Mouse (Mus musculus) macrophage (primary cell): Measurements from ENCODE around the gene Fgd6. TPM values are rescaled to one million over a fixed set of nuclear protein-coding genes. Genes with fewer than 3 reads are reported as not detected.

Source experiments
- H3K27ac ChIP-seq: fragments of 350-480 bp; formaldehyde crosslinking; 2 replicates; pipeline ENCODE4 v1.9.0; 2021
- H3K36me3 ChIP-seq: fragments of 350-480 bp; formaldehyde crosslinking; 2 replicates; pipeline ENCODE4 v1.9.0; 2021; ENCODE audit errors: inconsistent target
- H3K4me3 ChIP-seq: fragments of 350-480 bp; formaldehyde crosslinking; 2 replicates; pipeline ENCODE4 v1.9.0; 2021; ENCODE audit errors: inconsistent target
- H3K79me2 ChIP-seq: fragments of 350-480 bp; formaldehyde crosslinking; 2 replicates; pipeline ENCODE4 v1.9.0; 2021; ENCODE audit errors: inconsistent target
- WGBS: methylation state at CpG from one replicate; pipeline ENCODE4 v1.1.7; 2026; ENCODE audit warnings: inconsistent platforms; ENCODE audit not compliant: missing documents; 5-methylcytosine and 5-hydroxymethylcytosine counted together
- polyA plus RNA-seq: library from polyadenylated mRNA; stranded (reverse); fragments of 250-400 nt; gene quantifications from 3 replicates; pipeline ENCODE4 v1.2.4, GENCODE M21; 2018; ENCODE audit warnings: inconsistent platforms

Fgd6 gene
- polyA plus RNA-seq, 1 experiment from 2014 or later: 11.7 TPM

DNA sequence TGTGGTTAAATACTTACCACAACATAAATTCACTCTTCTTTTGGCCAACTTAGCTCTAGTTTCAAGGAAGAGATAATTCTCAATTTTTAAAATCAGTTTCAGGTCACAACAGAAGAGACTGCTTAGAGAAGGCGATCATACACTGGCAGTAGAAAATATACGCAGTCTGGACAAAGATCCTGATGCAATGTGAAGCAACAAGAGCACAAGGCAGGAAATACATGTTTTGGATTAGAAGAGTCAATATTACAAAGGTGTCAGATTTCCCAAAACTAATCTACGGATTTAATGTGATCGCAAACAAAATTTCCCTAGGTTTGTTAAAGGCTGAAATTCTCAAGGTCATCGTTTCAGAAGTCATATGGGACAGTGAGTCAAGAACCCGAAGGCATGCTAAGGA lies 4.6 kb upstream of the Fgd6 start:
- no peak overlapping the region for H3K27ac ChIP-seq
- H3K4me3 ChIP-seq: no peak overlapping the region
- H3K79me2 ChIP-seq: peaks cover 83% of the 10 kb centered on the region
- WGBS: 95% methylated on average over 6 of the region's 6 CpGs
- H3K36me3 ChIP-seq: 0 out of 2 replicates have a peak, but pooled peaks cover 5% of the 10 kb centered on the region

DNA sequence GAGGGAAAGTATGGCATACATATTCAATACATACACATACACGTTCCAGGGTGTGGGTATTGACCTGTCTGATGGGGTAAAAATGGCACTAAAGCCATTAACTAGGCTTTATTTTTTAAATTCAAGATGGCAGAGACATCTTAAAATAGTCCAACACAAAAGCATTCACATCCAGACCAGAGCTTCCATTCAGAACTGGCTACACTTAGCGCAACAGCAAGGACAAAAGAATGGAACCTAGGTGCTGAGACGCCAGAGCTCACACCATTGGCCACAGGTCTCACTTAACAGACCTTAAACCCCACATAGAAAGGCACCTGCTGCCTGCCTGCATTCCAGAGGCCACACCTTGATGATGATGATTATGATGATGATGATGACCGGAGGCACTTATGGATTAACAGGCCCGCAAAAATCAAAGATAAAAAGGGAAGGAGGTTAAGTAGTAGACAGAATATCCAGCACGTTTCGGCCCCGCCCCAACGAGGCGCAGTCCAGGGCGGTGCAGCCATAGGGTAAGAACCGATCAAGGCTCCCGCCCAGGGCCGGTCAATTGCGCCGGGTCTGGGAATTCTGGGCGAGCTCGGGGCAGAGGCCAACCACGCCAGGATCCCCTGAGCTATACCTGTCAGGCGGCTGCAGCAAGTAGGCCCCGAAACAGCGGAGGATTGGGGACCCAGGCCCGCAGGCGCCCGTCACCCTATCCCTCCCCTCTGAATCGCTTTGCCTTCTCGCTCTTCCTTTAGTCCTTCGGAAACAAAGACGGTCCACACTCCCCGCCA lies 734 bp upstream of the Fgd6 start:
- Histone ChIP-seq H3K79me2 (peaks cover 91% of the 10 kb centered on the region), H3K4me3 (peak overlapping the region; percentile 88), H3K36me3 (0 out of 2 replicates have a peak, but pooled peaks cover 2% of the 10 kb centered on the region), H3K27ac (peak overlapping the region; percentile 68)
- 6% methylated on average over 25 of the region's 30 CpGs for WGBS

DNA sequence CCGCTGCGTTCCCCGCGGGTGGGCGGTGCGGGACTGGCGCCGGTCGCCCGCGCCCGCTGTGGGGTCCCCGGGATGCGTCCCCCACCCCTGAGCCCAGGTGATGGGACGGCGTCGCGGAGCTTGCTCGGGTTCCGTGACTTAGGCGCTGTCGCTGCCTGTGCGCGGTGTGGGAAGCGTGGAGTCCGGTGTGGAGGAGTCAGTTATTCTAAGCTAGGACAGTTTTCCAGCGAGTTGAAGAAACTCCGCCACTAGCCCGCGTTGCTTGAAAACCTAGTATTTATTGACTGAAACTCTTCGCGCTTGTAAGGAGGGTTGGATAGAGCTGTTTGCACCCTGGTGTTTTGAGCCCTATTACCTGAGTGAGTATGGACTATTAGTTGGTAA lies 566 bp downstream of the Fgd6 start:
- Histone ChIP-seq H3K27ac (peak overlapping the region; percentile 21; the same call in 1 of the 2 replicates), H3K79me2 (peaks cover 93% of the 10 kb centered on the region), H3K36me3 (no peaks in the 10 kb centered on the region), H3K4me3 (peak overlapping the region; percentile 62)
- 1% methylated on average over 28 of the region's 32 CpGs for WGBS

DNA sequence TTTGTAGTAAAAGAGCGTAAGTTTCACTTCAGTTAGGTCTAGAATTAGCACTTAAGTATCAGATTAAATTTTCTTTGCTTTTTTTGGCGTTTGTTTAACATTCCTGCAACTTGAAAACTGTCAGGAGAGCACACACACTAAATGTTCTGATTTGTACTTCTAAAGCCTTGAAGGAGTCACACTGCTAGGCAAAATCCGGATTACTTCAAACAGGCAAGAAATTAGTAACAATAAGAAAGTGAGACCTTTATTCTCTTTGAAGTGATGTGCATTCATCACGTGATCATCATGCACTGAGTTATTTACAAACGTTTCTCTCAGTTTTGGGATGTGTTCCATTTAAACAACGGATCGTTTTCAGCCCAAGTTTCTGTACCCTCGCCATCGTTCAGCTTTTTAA lies 1.4 kb downstream of the Fgd6 start:
- 33% methylated on average over 9 of the region's 9 CpGs for WGBS
- H3K27ac ChIP-seq: 0 out of 2 replicates have a peak overlapping the region, but pooled peaks have one; percentile 35
- peaks cover 93% of the 10 kb centered on the region for H3K79me2 ChIP-seq
- peak overlapping the region; percentile 62 for H3K4me3 ChIP-seq
- H3K36me3 ChIP-seq: no peaks in the 10 kb centered on the region

DNA sequence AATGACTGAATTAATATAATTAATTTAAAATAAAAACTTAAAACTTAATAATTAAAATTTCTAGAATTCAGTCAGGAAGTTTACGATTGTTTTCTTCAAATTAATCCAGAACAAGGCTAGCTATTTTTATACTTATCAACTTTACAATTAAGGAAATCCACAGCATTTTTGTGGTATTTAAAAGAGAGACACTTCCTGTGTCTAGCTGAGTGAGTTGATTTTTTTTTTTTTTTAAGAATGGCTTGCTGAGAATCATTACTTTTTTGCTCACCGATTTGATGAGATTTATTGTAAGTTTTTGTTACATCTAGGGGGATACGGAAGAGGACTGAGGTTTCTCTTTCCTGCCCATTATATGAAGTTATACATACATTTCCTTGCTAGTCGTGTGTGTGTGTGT lies 1.8 kb downstream of the Fgd6 start:
- WGBS: 42% methylated on average over 3 of the region's 4 CpGs
- Histone ChIP-seq H3K4me3 (peak overlapping the region; percentile 62), H3K27ac (peak overlapping the region; percentile 35; the same call in 1 of the 2 replicates), H3K36me3 (no peaks in the 10 kb centered on the region), H3K79me2 (peaks cover 93% of the 10 kb centered on the region)

DNA sequence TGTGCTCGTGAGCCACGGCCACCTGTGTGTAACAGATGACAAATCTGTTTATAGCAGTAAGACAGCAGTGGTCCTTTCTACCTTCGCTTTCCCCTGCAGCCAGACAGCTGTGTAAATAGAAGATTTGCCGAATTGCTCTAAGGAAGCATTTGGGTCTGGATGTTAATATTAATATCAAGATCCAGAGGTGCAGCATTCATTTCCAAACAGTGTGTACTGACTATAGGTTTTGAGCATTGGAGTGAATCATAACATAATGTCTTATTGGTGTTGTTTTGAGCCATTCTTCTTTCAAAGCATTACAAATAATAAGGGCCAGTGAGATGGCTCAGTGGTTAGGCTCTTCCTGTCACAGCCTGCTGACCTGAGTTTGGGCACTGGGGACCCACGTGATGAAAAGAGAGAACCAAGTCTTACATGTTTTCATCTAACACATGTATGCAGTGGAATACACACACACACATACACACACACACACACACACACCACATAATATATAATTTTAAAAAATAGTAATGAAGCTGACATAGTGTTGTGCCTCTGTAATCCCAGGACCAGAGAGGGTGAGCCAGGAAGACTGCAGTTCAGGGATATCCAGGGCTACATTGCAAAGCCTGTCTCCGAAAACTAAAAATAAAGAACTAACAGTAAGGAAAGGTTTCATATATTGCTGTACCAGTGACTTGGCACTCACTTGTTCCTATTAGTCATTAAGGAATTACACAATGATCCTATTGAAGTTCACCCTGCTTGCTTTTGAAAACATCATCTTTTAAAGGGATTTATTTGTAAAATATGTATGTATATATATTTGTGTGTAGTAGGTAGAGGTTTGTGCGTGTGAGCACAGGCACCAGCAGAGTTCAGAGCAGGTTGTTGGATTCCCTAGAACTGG lies 2.8 kb downstream of the Fgd6 start:
- Histone ChIP-seq H3K79me2 (peaks cover 93% of the 10 kb centered on the region), H3K4me3 (no peak overlapping the region), H3K27ac (peak overlapping the region; percentile 35), H3K36me3 (no peaks in the 10 kb centered on the region)
- 64% methylated on average over 7 of the region's 7 CpGs for WGBS

DNA sequence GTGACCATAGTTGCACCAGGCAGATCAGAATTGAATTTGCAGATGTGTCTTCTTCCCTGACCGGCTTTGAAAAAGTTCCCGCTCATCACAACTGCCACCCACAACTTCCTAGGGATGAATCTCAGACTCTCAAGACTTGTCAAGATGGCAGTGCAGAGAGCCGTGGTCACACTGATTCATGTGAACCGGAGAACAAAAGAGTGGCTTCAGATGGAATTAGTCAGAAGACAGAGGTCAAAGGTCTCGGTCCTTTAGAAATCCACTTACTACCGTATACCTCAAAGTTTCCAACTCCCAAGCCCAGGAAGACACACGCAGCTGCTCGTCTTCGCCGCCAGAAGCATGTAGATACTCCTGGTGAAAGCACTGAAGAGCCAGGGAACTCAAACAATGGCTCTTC lies 8.1 kb downstream of the Fgd6 start:
- Histone ChIP-seq H3K4me3 (no peak overlapping the region), H3K79me2 (peaks cover 99% of the 10 kb centered on the region), H3K36me3 (peaks cover 23% of the 10 kb centered on the region; the same call in 1 of the 2 replicates), H3K27ac (no peak overlapping the region)
- whole genome bisulfite sequencing: 95% methylated on average over 10 of the region's 10 CpGs

DNA sequence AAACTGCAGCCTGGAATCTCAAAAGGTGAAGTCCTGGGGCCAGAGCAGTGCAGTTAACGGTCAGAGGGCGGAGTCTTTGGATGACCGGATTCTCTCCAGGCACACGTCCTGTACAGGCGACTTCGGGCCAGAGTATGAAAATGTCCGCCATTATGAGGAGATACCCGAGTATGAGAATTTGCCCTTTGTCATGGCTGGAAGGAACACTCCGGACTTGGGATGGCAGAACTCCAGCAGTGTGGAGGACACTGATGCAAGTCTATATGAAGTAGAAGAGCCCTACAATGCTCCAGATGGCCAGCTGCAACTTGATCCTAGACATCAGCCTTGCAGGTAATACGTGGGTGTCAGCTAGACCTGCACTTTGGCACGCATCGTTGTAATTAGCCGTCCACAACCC lies 9.5 kb downstream of the Fgd6 start:
- Histone ChIP-seq H3K27ac (no peak overlapping the region), H3K36me3 (peaks cover 23% of the 10 kb centered on the region; the same call in 1 of the 2 replicates), H3K79me2 (peaks cover 98% of the 10 kb centered on the region), H3K4me3 (no peak overlapping the region)
- 100% methylated on average over 13 of the region's 13 CpGs for WGBS

DNA sequence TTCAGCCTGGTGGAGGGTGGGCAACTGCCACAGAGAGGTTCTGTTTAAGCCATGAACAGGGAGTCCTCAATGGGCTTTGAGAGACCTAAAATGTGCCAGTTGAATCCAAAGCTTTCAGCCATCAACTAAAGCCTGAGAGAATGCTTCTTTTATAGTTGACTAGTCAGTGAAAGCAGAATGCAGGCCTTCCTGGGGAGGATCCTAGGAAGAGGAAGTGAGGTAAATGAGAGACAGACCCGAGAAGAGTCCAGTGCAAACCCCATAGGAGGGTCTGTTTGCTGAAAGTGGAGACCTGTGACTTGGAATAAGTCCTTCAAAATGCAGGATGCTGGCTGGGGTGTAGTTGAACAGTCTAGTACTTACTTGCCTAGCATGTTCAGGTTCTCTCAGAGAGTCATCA lies 11.2 kb downstream of the Fgd6 start:
- peak overlapping the region; percentile 28; the same call in 1 of the 2 replicates for H3K27ac ChIP-seq
- peaks cover 98% of the 10 kb centered on the region for H3K79me2 ChIP-seq
- no peak overlapping the region for H3K4me3 ChIP-seq
- WGBS: 21% methylated on average over 1 of the region's 1 CpGs
- H3K36me3 ChIP-seq: peaks cover 23% of the 10 kb centered on the region; the same call in 1 of the 2 replicates

DNA sequence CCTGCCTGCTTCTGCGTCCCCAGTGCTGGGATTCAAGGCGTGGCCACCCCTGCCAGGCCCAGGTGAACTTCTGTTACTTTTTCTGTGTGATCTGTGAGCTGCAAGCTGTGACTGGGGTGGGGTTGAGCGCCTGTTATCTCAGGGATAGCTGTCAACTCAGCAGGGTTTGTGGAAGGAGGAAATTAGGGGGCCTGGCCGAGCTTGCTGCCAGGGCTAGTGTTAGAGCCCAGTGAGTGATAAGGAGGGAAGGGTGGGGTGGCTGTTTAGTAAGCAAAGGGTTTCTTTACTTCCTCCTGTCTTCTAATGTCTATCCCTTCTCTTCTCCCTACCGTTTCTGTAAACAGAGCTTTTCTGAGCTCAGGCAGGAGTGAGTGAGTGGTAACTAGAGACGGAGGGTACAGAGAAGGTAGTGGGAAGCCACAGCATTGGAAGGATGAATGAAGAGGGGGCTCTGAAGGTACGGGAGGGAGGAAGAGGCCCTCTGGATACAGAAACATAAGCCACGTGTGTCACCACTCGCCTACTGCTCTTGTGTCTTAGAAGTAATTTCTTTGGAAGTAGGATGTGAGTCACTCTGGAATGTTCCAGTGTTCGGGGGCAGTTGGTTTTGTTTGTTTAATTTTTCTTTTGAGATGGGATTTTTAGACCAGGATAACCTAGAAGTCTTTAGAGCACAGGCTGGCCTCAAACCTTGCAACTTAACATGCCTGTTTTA lies 12.2 kb downstream of the Fgd6 start:
- H3K27ac ChIP-seq: peak overlapping the region; percentile 28
- no peak overlapping the region for H3K4me3 ChIP-seq
- 62% methylated on average over 10 of the region's 10 CpGs for WGBS
- peaks cover 23% of the 10 kb centered on the region; the same call in 1 of the 2 replicates for H3K36me3 ChIP-seq
- peaks cover 98% of the 10 kb centered on the region for H3K79me2 ChIP-seq

DNA sequence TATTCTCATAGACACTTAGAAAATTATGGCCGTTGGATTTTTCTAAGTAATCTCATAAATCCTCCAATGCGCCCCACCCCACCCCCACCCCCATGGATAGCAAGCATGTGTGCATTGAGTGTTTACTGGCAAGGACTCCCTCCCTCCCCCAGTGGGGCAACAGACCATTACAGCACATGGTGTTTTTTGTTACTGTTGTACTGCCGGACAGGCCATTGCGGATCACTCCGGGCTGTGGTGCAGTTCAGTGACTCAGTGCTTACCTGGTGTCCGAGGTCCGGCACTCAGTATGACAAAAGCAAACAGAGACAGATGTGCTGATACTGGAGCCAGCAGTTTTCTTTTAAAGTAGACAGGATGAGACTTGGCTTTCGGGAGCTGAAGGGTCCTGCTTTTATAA lies 13.3 kb downstream of the Fgd6 start:
- Histone ChIP-seq H3K4me3 (no peak overlapping the region), H3K79me2 (peaks cover 98% of the 10 kb centered on the region), H3K36me3 (peaks cover 21% of the 10 kb centered on the region; the same call in 1 of the 2 replicates), H3K27ac (0 out of 2 replicates have a peak overlapping the region, but pooled peaks have one; percentile 22)
- 95% methylated on average over 7 of the region's 8 CpGs for WGBS

DNA sequence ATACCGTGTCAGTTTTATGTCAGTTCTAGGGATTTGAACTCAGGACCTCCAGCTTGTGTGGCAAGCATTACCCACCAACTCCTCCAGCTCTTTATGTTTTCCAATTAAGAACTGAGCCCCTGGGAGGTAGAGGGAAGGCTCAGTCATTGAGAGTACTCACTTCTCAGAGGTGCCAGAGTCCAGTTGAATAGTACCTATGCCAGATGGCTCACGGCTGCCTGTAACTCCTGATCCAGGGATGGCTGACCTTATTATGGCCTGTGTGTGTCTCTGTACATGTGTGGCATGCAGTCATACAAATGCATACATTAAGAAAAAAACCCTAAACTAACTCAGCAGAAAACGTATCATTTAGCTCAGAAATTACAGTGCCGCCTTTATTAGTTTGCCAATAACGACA lies 14.9 kb downstream of the Fgd6 start:
- Histone ChIP-seq H3K4me3 (no peak overlapping the region), H3K79me2 (peaks cover 98% of the 10 kb centered on the region), H3K36me3 (peaks cover 5% of the 10 kb centered on the region; the same call in 1 of the 2 replicates), H3K27ac (peak overlapping the region; percentile 22; the same call in 1 of the 2 replicates)
- WGBS: 95% methylated on average over 5 of the region's 5 CpGs

DNA sequence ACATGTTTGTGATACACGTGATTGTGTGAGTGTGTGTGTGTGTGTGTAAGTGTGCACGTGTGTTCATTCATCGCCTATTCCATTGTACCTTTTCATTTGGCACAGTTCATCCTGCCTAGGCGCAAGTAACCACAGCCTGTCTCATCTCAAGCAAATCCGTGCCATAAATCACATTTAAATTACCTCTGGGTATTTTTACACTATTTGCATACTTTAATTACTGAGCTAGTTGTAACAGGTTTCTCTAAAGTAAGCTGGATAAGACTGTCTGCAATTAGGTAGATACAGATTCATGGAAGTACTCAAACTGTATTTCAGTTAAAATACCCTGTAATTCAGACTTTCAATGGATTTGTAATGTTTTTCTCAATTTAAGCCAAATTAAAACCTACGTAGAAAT lies 20.7 kb downstream of the Fgd6 start:
- Histone ChIP-seq H3K79me2 (peaks cover 82% of the 10 kb centered on the region), H3K27ac (no peak overlapping the region), H3K36me3 (no peaks in the 10 kb centered on the region), H3K4me3 (no peak overlapping the region)
- 83% methylated on average over 6 of the region's 6 CpGs for WGBS

DNA sequence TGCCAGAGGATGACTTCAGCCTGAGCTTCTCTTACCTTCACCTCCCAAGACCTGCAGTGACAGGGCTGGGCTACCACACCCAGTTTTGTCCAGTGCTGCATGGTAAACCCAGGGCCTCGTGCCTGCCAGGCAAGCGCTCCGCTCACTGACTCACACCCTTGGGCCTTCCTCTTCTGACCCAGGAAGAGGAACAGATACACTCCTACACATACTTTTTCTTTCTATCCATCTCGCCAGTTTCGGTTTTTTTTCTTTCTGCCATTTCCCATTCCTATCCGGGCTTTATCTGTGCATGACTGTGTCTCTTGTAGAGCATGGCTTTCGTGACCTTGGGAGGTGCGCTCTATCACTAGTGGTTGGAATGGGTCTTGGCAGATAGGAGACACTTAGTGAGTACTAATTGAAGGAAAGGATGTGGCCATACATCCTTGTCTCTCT lies 23.8 kb downstream of the Fgd6 start:
- Histone ChIP-seq H3K27ac (peak overlapping the region; percentile 78), H3K36me3 (no peaks in the 10 kb centered on the region), H3K79me2 (peaks cover 76% of the 10 kb centered on the region), H3K4me3 (no peak overlapping the region)
- 58% methylated on average over 8 of the region's 8 CpGs for WGBS
